Comparison of ENCODE assay signal across 8 mouse cellular contexts in the genomic region with DNA sequence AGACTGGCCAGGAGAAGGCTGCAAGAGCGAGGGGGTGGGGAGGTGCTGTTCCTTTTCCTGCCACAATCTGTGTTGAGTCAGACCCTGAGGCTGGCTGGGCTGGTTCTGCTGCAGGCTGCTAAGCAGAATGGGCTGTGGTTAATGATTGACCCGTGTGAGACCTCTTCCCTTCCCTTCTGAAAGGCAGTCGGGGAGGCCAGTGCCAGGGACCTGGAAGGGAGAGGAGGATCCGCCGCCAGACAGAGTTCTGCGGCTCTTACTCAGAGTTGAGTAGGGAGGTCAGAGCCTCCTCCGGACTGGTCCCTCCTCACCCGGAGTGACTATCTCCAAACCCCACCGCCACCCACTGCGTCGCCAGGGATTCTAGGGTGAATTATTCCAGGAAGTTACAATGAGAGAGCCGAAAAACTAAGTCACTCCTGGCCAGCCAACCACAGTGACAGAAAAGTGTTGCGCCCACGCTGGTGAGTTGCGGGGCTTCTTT. TPM values are rescaled to one million over a fixed set of nuclear protein-coding genes. Genes with fewer than 3 reads are reported as not detected.
DNase-seq lines count a peak whose midpoint lies in the region; ATAC-seq and TF ChIP-seq lines count a peak whose summit lies in the region.

A gene (plus strand): TSS at position 206 of the 484 bp plus-strand sequence.

- no peak within 1 kb of the TSS for H3K27ac ChIP-seq in liver, embryonic 14.5 days
- peak within 1 kb of the TSS; percentile 94 for H3K27ac ChIP-seq in stomach, postnatal 0 days (replicated peaks)

- peak; percentile 95 for DNase-seq in heart, adult 11 months
- no peak for DNase-seq in heart, adult 8-10 months (ENCODE audit: low spot score)
- DNase-seq in liver, embryonic 14.5 days (ENCODE audit: low read depth in 3 of 3, low spot score in 3 of 3) = peak; percentile 23 to 44 (median 24)
- DNase-seq in stomach, postnatal 0 days (ENCODE audit: low spot score) = peak; percentile 94
- DNase-seq in left cerebral cortex, postnatal 25 days (ENCODE audit: low spot score in 2 of 2) = no peak
- no peak for DNase-seq in left cerebral cortex, postnatal 14 days (ENCODE audit: low spot score in 2 of 2)

- no peaks in the 10 kb centered on the region for H3K27me3 ChIP-seq in liver, embryonic 14.5 days (ENCODE audit: control insufficient read depth, insufficient read depth, low read length)
- no peaks in the 10 kb centered on the region for H3K27me3 ChIP-seq in stomach, postnatal 0 days (ENCODE audit: control insufficient read depth, insufficient read depth, low read length)

- no peaks in the 10 kb centered on the region for H3K9me3 ChIP-seq in liver, embryonic 14.5 days (ENCODE audit: control insufficient read depth, low read length)
- no peaks in the 10 kb centered on the region for H3K9me3 ChIP-seq in stomach, postnatal 0 days (ENCODE audit: control insufficient read depth, low read length)

- no peaks in the 10 kb centered on the region for H3K36me3 ChIP-seq in liver, embryonic 14.5 days (replicated peaks; ENCODE audit: control insufficient read depth, insufficient read depth, low read depth)
- no peaks in the 10 kb centered on the region for H3K36me3 ChIP-seq in stomach, postnatal 0 days (ENCODE audit: control insufficient read depth, insufficient read depth, low read length)

- no peak for TF ChIP-seq EP300 in liver, embryonic 14.5 days (IDR thresholded peaks at IDR 0.05; ENCODE audit: low read depth)
- no peak for TF ChIP-seq EP300 in stomach, postnatal 0 days (optimal IDR thresholded peaks at IDR 0.05)

- H3K4me3 ChIP-seq in liver, embryonic 14.5 days (ENCODE audit: insufficient read depth in 1 of 2, low read depth in 2 of 2, low read length in 2 of 2) = peak within 1 kb of the TSS; percentile 30 to 53
- peak within 1 kb of the TSS; percentile 38 for H3K4me3 ChIP-seq in stomach, postnatal 0 days (ENCODE audit: low read depth, low read length)

- peak; percentile 49 for TF ChIP-seq CTCF in liver, embryonic 14.5 days (IDR thresholded peaks at IDR 0.05; ENCODE audit: low read depth)
- peak; percentile 40 for TF ChIP-seq CTCF in stomach, postnatal 0 days (IDR thresholded peaks at IDR 0.05; ENCODE audit: low read depth)

- WGBS in liver, embryonic 14.5 days (ENCODE audit: insufficient replicate concordance) = 10% methylated on average over 15 of the region's 15 CpGs
- 31% methylated on average over 14 of the region's 15 CpGs for WGBS in stomach, postnatal 0 days

- intact Hi-C loops in left cerebral cortex, postnatal 25 days (cut with DNase I) = no loop called here
- intact Hi-C loops in left cerebral cortex, postnatal 14 days (cut with DNase I) = no loop called here

- peaks cover 0 to 8% of the 10 kb centered on the region in 2 experiments; a peak in 2 of 4 replicates for H3K4me1 ChIP-seq in liver, embryonic 14.5 days (replicated peaks; ENCODE audit: control insufficient read depth in 2 of 2, insufficient read depth in 2 of 2, low read length in 1 of 2)
- H3K4me1 ChIP-seq in stomach, postnatal 0 days (replicated peaks; ENCODE audit: control insufficient read depth, insufficient read depth) = no peaks in the 10 kb centered on the region

- ATAC-seq in hematopoietic stem cell, adult 5-6 weeks (replicated peaks in 1 of 2; ENCODE audit: insufficient read depth in 1 of 2, low FRiP score in 2 of 2, low TSS enrichment in 1 of 2, low read depth in 1 of 2, poor library complexity in 2 of 2, severe bottlenecking in 2 of 2) = peak; percentile 93 to 95
- peak; percentile 82 for ATAC-seq in liver, embryonic 14.5 days (ENCODE audit: insufficient read depth)
- ATAC-seq in stomach, postnatal 0 days (ENCODE audit: low FRiP score, low TSS enrichment) = peak; percentile 98
- no peak for ATAC-seq in megakaryocyte-erythroid progenitor cell, adult 5-6 weeks (replicated peaks; ENCODE audit: low FRiP score, low TSS enrichment, poor library complexity, severe bottlenecking)

- no peak within 1 kb of the TSS for H3K9ac ChIP-seq in liver, embryonic 14.5 days (replicated peaks)
- peak within 1 kb of the TSS; percentile 52; the same call in 1 of the 2 replicates for H3K9ac ChIP-seq in stomach, postnatal 0 days (ENCODE audit: low read length)

- peak within 1 kb of the TSS; percentile 50 for H3K4me2 ChIP-seq in liver, embryonic 14.5 days (ENCODE audit: low read depth)
- H3K4me2 ChIP-seq in stomach, postnatal 0 days (replicated peaks; ENCODE audit: low read depth) = peak within 1 kb of the TSS; percentile 52

RNA-seq across cellular contexts. Expression of the gene that starts here (rescaled TPM):
- under 1 TPM; 0.27 to 0.62 (median 0.43) TPM for total RNA-seq in heart, adult 8-10 months (2022)
- total RNA-seq in hematopoietic stem cell, adult 5-6 weeks (2017) = not detected in 2 replicates
- 2.2 and 2.4 TPM in 2 replicates for polyA plus RNA-seq in liver, embryonic 14.5 days (2012; rRNA removed)
- polyA plus RNA-seq in liver, embryonic 14.5 days (2014; fragmentation: Nextera tagmentation; extraction: Ambion mirVana) = 2.8 and 3.0 TPM in 2 replicates
- 10.2 and 10.4 TPM in 2 replicates for polyA plus RNA-seq in stomach, postnatal 0 days (2015; fragmentation: Nextera tagmentation; extraction: Ambion mirVana)
- total RNA-seq in left cerebral cortex, postnatal 25 days (2021) = not detected
- total RNA-seq in megakaryocyte-erythroid progenitor cell, adult 5-6 weeks (2014; fragmentation: Nextera tagmentation) = not detected in 2 replicates
- total RNA-seq in megakaryocyte-erythroid progenitor cell, adult 5-6 weeks (2017) = not detected in 2 replicates
- total RNA-seq in left cerebral cortex, postnatal 14 days (2021) = under 1 TPM; 0.53 to 0.59 TPM

Comparison
In these comparisons a context has a peak if more than half of its experiments do, and no peak if none do; other contexts are left out.
1. DNase-seq: peak in heart, adult 11 months (single experiment), liver, embryonic 14.5 days (3 of 3) and stomach, postnatal 0 days (single experiment); none in heart, adult 8-10 months (single experiment), left cerebral cortex, postnatal 25 days (0 of 2) and left cerebral cortex, postnatal 14 days (0 of 2).
2. Peak in ATAC-seq in hematopoietic stem cell, adult 5-6 weeks; RNA of the gene not detected or under 1 TPM.